Comparison of ENCODE assay signal across 10 mouse cellular contexts in the genomic region with DNA sequence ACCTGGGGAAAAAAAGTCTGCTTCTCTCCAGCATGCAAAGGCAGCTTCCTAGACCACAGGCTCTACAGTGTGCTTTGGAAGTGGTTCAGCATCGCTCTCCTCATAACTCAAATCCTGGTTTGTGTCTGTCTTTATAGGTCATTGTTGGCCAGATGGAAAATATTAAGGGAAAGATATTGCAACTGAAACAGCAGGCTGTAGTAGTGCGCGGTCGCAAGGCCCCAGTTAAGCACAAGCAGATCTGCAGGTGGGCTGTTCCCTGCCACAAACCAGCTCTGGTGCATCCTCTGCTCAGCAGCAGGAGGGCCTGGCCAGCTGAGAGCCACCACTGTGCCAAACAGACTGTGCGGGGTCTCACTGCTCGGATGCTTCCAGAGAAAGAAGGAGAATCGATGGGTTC.
DNase-seq lines count a peak whose midpoint lies in the region; ATAC-seq and TF ChIP-seq lines count a peak whose summit lies in the region.
"Had no signal": no experiment of that assay in that cellular context is flagged by ENCODE, and none has a peak within 500 bp of the region (broad histone marks: within the 10 kb centered on the region; RNA-seq: fewer than 3 reads in every experiment).

No protein-coding gene starts in this region.

- no peak for TF ChIP-seq POLR2A in brain, embryonic 14.5 days (IDR thresholded peaks at IDR 0.05; ENCODE audit: borderline replicate concordance, extremely low read depth, insufficient read depth, insufficient read length, poor library complexity, severe bottlenecking)

- 0 out of 2 replicates have a peak overlapping the region, but pooled peaks have one; percentile 6 for H3K9ac ChIP-seq in embryonic facial prominence, embryonic 14.5 days (ENCODE audit: low read depth, low read length)
- H3K9ac ChIP-seq in limb, embryonic 11.5 days (ENCODE audit: low read length) = no peak overlapping the region
- H3K9ac ChIP-seq: lung, embryonic 15.5 days had no signal

- ATAC-seq in embryonic facial prominence, embryonic 14.5 days (ENCODE audit: low read depth) = 0 out of 2 replicates have a peak, but pooled peaks have one; percentile 33
- peak; percentile 60 for ATAC-seq in limb, embryonic 11.5 days (ENCODE audit: insufficient number of reproducible peaks, low FRiP score, low TSS enrichment, low read depth)

- H3K4me3 ChIP-seq in embryonic facial prominence, embryonic 14.5 days (ENCODE audit: low read depth, low read length) = no peak overlapping the region
- H3K4me3 ChIP-seq in limb, embryonic 11.5 days (ENCODE audit: low read depth, low read length) = no peak overlapping the region
- H3K4me3 ChIP-seq: erythroblast, embryonic 14.5 days; lung, embryonic 15.5 days had no signal

- TF ChIP-seq CTCF in brain, embryonic 14.5 days (IDR thresholded peaks at IDR 0.05; ENCODE audit: borderline replicate concordance, extremely low read depth, insufficient read depth, insufficient read length) = no peak

- no peaks in the 10 kb centered on the region for H3K36me3 ChIP-seq in embryonic facial prominence, embryonic 14.5 days (ENCODE audit: control insufficient read depth, insufficient read depth, low read length)
- no peaks in the 10 kb centered on the region for H3K36me3 ChIP-seq in limb, embryonic 11.5 days (ENCODE audit: control insufficient read depth, insufficient read depth, low read length)
- H3K36me3 ChIP-seq: lung, embryonic 15.5 days had no signal

- WGBS in embryonic facial prominence, embryonic 14.5 days = 19% methylated on average over 7 of the region's 7 CpGs
- WGBS in limb, embryonic 11.5 days = 5% methylated on average over 7 of the region's 7 CpGs

- no peaks in the 10 kb centered on the region for H3K27me3 ChIP-seq in embryonic facial prominence, embryonic 14.5 days (replicated peaks; ENCODE audit: control insufficient read depth, insufficient read depth, low read length)
- no peaks in the 10 kb centered on the region for H3K27me3 ChIP-seq in limb, embryonic 11.5 days (ENCODE audit: control insufficient read depth, insufficient read depth, low read length)
- H3K27me3 ChIP-seq: lung, embryonic 15.5 days had no signal

- DNase-seq in gastrocnemius, postnatal 10 days = peak; percentile 9
- no peak for DNase-seq in gastrocnemius, adult 18-20 months (ENCODE audit: low spot score)
- peak; percentile 67 for DNase-seq in brain, embryonic 14.5 days (ENCODE audit: low read depth)
- DNase-seq in embryonic facial prominence, embryonic 14.5 days (ENCODE audit: low spot score) = peak; percentile 54
- DNase-seq in limb, embryonic 11.5 days (ENCODE audit: low spot score) = peak; percentile 64
- DNase-seq in frontal cortex, postnatal 14 days (ENCODE audit: low spot score in 2 of 2) = no peak
- no peak for DNase-seq in kidney, adult 11 months
- no peak for DNase-seq in left cerebral cortex, adult 8-10 months (ENCODE audit: low spot score in 2 of 2)

- no peak overlapping the region for H3K4me2 ChIP-seq in embryonic facial prominence, embryonic 14.5 days (ENCODE audit: low read depth, low read length)
- H3K4me2 ChIP-seq in limb, embryonic 11.5 days (ENCODE audit: low read depth, severe bottlenecking) = no peak overlapping the region
- H3K4me2 ChIP-seq: lung, embryonic 15.5 days had no signal

- peaks cover 14% of the 10 kb centered on the region for H3K4me1 ChIP-seq in embryonic facial prominence, embryonic 14.5 days (ENCODE audit: control insufficient read depth, insufficient read depth, low read length)
- H3K4me1 ChIP-seq in limb, embryonic 11.5 days (ENCODE audit: control insufficient read depth, insufficient read depth, low read length) = peaks cover 50% of the 10 kb centered on the region

- H3K27ac ChIP-seq in embryonic facial prominence, embryonic 14.5 days (replicated peaks; ENCODE audit: low read depth, low read length) = no peak overlapping the region
- H3K27ac ChIP-seq in limb, embryonic 11.5 days (replicated peaks; ENCODE audit: low read depth, low read length) = no peak overlapping the region; the same call in 1 of the 2 replicates
- H3K27ac ChIP-seq: lung, embryonic 15.5 days had no signal

- H3K9me3 ChIP-seq in embryonic facial prominence, embryonic 14.5 days (ENCODE audit: control insufficient read depth, low read length) = no peaks in the 10 kb centered on the region
- H3K9me3 ChIP-seq in limb, embryonic 11.5 days (ENCODE audit: control insufficient read depth, low read length) = no peaks in the 10 kb centered on the region
- H3K9me3 ChIP-seq: lung, embryonic 15.5 days had no signal

Comparison
In these comparisons a context has a peak if more than half of its experiments do, and no peak if none do; other contexts are left out.
1. DNase-seq: peak in gastrocnemius, postnatal 10 days (single experiment), brain, embryonic 14.5 days (single experiment), embryonic facial prominence, embryonic 14.5 days (single experiment) and limb, embryonic 11.5 days (single experiment); none in gastrocnemius, adult 18-20 months (single experiment), frontal cortex, postnatal 14 days (0 of 2), kidney, adult 11 months (single experiment) and left cerebral cortex, adult 8-10 months (0 of 2).